Comparison of ENCODE assay signal across 29 mouse cellular contexts in the genomic region with DNA sequence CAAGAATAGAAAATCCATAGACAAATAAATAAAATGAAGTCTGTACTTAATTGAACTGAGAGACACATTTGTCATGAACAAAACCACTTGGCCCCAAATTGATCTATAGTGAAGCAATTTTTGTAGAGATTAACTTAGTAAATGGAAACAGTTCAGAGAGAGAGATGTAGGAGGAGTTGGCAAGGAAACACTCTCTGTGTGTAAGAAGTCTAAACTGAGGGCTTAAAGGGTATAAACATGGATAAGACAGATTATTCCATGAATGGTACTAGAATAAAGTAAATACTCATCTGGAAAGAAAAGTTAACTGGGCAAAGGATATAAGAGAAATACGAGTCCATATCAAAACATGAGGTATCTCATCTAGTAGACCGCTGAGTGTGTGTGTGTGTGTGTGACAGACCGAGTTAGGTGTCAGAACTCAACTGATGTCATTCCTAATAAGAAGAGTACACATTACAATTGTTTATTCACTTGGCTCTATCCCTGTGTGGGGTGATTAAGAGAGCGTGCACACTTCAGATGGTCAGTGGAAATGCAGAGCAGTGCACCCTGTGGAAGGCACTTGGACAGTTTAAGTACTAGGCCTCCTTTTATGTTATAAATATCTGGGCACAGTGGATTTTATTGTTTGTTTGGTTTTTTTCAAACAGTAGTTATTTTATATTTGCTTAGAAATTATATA. TPM values are rescaled to one million over a fixed set of nuclear protein-coding genes. Genes with fewer than 3 reads are reported as not detected.
DNase-seq lines count a peak whose midpoint lies in the region; ATAC-seq and TF ChIP-seq lines count a peak whose summit lies in the region.
"Had no signal": no experiment of that assay in that cellular context is flagged by ENCODE, and none has a peak within 500 bp of the region (broad histone marks: within the 10 kb centered on the region; RNA-seq: fewer than 3 reads in every experiment).

No protein-coding gene starts in this region.

- WGBS in lung, embryonic 14.5 days = 70% methylated on average over 4 of the region's 4 CpGs
- WGBS in lung, postnatal 0 days = 62% methylated on average over 4 of the region's 4 CpGs
- WGBS in midbrain, embryonic 11.5 days = 91% methylated on average over 4 of the region's 4 CpGs
- WGBS in midbrain, embryonic 16.5 days = 93% methylated on average over 4 of the region's 4 CpGs
- WGBS in stomach, postnatal 0 days = 36% methylated on average over 4 of the region's 4 CpGs

- TF ChIP-seq EP300 in lung, postnatal 0 days (IDR thresholded peaks at IDR 0.05) = no peak
- no peak for TF ChIP-seq EP300 in stomach, postnatal 0 days (optimal IDR thresholded peaks at IDR 0.05)

- H3K27ac ChIP-seq in lung, embryonic 14.5 days (ENCODE audit: low read depth) = no peak overlapping the region
- no peak overlapping the region for H3K27ac ChIP-seq in lung, postnatal 0 days (ENCODE audit: low read length)
- H3K27ac ChIP-seq in midbrain, embryonic 11.5 days (ENCODE audit: low read depth, low read length) = no peak overlapping the region
- no peak overlapping the region for H3K27ac ChIP-seq in midbrain, embryonic 16.5 days (ENCODE audit: low read length)
- H3K27ac ChIP-seq in stomach, postnatal 0 days (replicated peaks) = no peak overlapping the region
- H3K27ac ChIP-seq: embryonic facial prominence, embryonic 10.5 days; embryonic facial prominence, embryonic 12.5 days; forebrain, embryonic 10.5 days; forebrain, embryonic 12.5 days had no signal

- no peak overlapping the region for H3K4me3 ChIP-seq in lung, embryonic 14.5 days (ENCODE audit: low read depth, low read length)
- H3K4me3 ChIP-seq in lung, postnatal 0 days (ENCODE audit: low read depth, low read length) = no peak overlapping the region
- no peak overlapping the region for H3K4me3 ChIP-seq in midbrain, embryonic 11.5 days (ENCODE audit: low read depth, low read length)
- no peak overlapping the region for H3K4me3 ChIP-seq in midbrain, embryonic 16.5 days (ENCODE audit: low read depth, low read length)
- no peak overlapping the region for H3K4me3 ChIP-seq in stomach, postnatal 0 days (ENCODE audit: low read depth, low read length)
- H3K4me3 ChIP-seq: embryonic facial prominence, embryonic 10.5 days; embryonic facial prominence, embryonic 12.5 days; forebrain, embryonic 10.5 days; forebrain, embryonic 12.5 days had no signal

- H3K4me2 ChIP-seq in lung, embryonic 14.5 days = no peak overlapping the region
- H3K4me2 ChIP-seq in lung, postnatal 0 days (replicated peaks; ENCODE audit: low read depth, low read length) = no peak overlapping the region
- H3K4me2 ChIP-seq in midbrain, embryonic 11.5 days = no peak overlapping the region
- no peak overlapping the region for H3K4me2 ChIP-seq in midbrain, embryonic 16.5 days (ENCODE audit: low read length)
- no peak overlapping the region for H3K4me2 ChIP-seq in stomach, postnatal 0 days (replicated peaks; ENCODE audit: low read depth)
- H3K4me2 ChIP-seq: embryonic facial prominence, embryonic 12.5 days; forebrain, embryonic 12.5 days had no signal

- H3K27me3 ChIP-seq in lung, embryonic 14.5 days (ENCODE audit: insufficient read depth, low read length) = no peaks in the 10 kb centered on the region
- no peaks in the 10 kb centered on the region for H3K27me3 ChIP-seq in lung, postnatal 0 days (replicated peaks; ENCODE audit: insufficient read depth, low read length)
- H3K27me3 ChIP-seq in midbrain, embryonic 11.5 days (ENCODE audit: control insufficient read depth, insufficient read depth, low read length) = no peaks in the 10 kb centered on the region
- no peaks in the 10 kb centered on the region for H3K27me3 ChIP-seq in midbrain, embryonic 16.5 days (ENCODE audit: control insufficient read depth, insufficient read depth, low read depth, low read length)
- no peaks in the 10 kb centered on the region for H3K27me3 ChIP-seq in stomach, postnatal 0 days (ENCODE audit: control insufficient read depth, insufficient read depth, low read length)
- H3K27me3 ChIP-seq: CH12.LX; embryonic facial prominence, embryonic 12.5 days; forebrain, embryonic 12.5 days; Patski had no signal

- ATAC-seq in lung, embryonic 14.5 days (ENCODE audit: insufficient read depth) = 0 out of 2 replicates have a peak, but pooled peaks have one; percentile 24
- ATAC-seq in lung, postnatal 0 days = peak; percentile 68
- no peak for ATAC-seq in midbrain, embryonic 11.5 days (ENCODE audit: low FRiP score)
- ATAC-seq in midbrain, embryonic 16.5 days = no peak
- 0 out of 2 replicates have a peak, but pooled peaks have one; percentile 51 for ATAC-seq in stomach, postnatal 0 days (ENCODE audit: low FRiP score, low TSS enrichment)
- ATAC-seq: activated CD4-positive, CD25-positive, alpha-beta regulatory T cell, adult 4 months; CD4-positive, CD25-positive, alpha-beta regulatory T cell, adult 4 months; forebrain, embryonic 14.5 days; forebrain, embryonic 16.5 days; Patski had no signal

- DNase-seq in lung, embryonic 14.5 days = no peak
- DNase-seq in lung, postnatal 36 days = no peak
- DNase-seq in lung, postnatal 0 days (ENCODE audit: low spot score) = peak; percentile 11
- DNase-seq in lung, postnatal 14 days = no peak
- peak; percentile 39 for DNase-seq in midbrain, embryonic 11.5 days (ENCODE audit: low spot score, missing footprints)
- DNase-seq in stomach, postnatal 0 days (ENCODE audit: low spot score) = no peak
- DNase-seq in embryo, embryonic 9.5 days (ENCODE audit: extremely low spot score) = no peak
- DNase-seq: adrenal gland, adult 8-10 months; adrenal gland, postnatal 14 days; adrenal gland, postnatal 36 days; B cell, adult 2 months; cerebellum, adult 11-12 months; cerebellum, adult 2 months; cerebellum, adult 9-10 months; cerebellum, postnatal 14 days; cerebellum, postnatal 36 days; embryo, embryonic 11 days had no signal

- H3K9ac ChIP-seq in lung, embryonic 14.5 days = no peak overlapping the region
- H3K9ac ChIP-seq in lung, postnatal 0 days (replicated peaks; ENCODE audit: low read depth) = no peak overlapping the region
- no peak overlapping the region for H3K9ac ChIP-seq in midbrain, embryonic 11.5 days (ENCODE audit: low read length)
- H3K9ac ChIP-seq in midbrain, embryonic 16.5 days (ENCODE audit: low read depth, low read length) = no peak overlapping the region
- H3K9ac ChIP-seq in stomach, postnatal 0 days (ENCODE audit: low read length) = no peak overlapping the region
- H3K9ac ChIP-seq: embryonic facial prominence, embryonic 12.5 days; forebrain, embryonic 12.5 days had no signal

- no peaks in the 10 kb centered on the region for H3K9me3 ChIP-seq in lung, embryonic 14.5 days (ENCODE audit: low read depth, low read length)
- H3K9me3 ChIP-seq in lung, postnatal 0 days (ENCODE audit: low read length) = no peaks in the 10 kb centered on the region
- no peaks in the 10 kb centered on the region for H3K9me3 ChIP-seq in midbrain, embryonic 11.5 days (ENCODE audit: control insufficient read depth, low read length)
- no peaks in the 10 kb centered on the region for H3K9me3 ChIP-seq in midbrain, embryonic 16.5 days (replicated peaks; ENCODE audit: control insufficient read depth, low read length, poor library complexity, severe bottlenecking)
- H3K9me3 ChIP-seq in stomach, postnatal 0 days (ENCODE audit: control insufficient read depth, low read length) = no peaks in the 10 kb centered on the region
- H3K9me3 ChIP-seq: embryonic facial prominence, embryonic 10.5 days; embryonic facial prominence, embryonic 12.5 days; forebrain, embryonic 10.5 days; forebrain, embryonic 12.5 days; G1E had no signal

- no peak for TF ChIP-seq CTCF in lung, embryonic 14.5 days (IDR thresholded peaks at IDR 0.05; ENCODE audit: low read depth)
- no peak for TF ChIP-seq CTCF in lung, postnatal 0 days (IDR thresholded peaks at IDR 0.05)
- no peak for TF ChIP-seq CTCF in stomach, postnatal 0 days (IDR thresholded peaks at IDR 0.05; ENCODE audit: low read depth)

- peaks cover 91% of the 10 kb centered on the region for H3K36me3 ChIP-seq in lung, embryonic 14.5 days (ENCODE audit: insufficient read depth)
- peaks cover 59% of the 10 kb centered on the region for H3K36me3 ChIP-seq in lung, postnatal 0 days (ENCODE audit: insufficient read depth, low read length)
- peaks cover 11% of the 10 kb centered on the region; the same call in 1 of the 2 replicates for H3K36me3 ChIP-seq in midbrain, embryonic 11.5 days (ENCODE audit: control insufficient read depth, insufficient read depth, low read length)
- H3K36me3 ChIP-seq in midbrain, embryonic 16.5 days (ENCODE audit: control insufficient read depth, insufficient read depth, low read length) = peaks cover 26% of the 10 kb centered on the region
- peaks cover 13% of the 10 kb centered on the region for H3K36me3 ChIP-seq in stomach, postnatal 0 days (ENCODE audit: control insufficient read depth, insufficient read depth, low read length)

- no peaks in the 10 kb centered on the region for H3K4me1 ChIP-seq in lung, embryonic 14.5 days (ENCODE audit: insufficient read depth)
- H3K4me1 ChIP-seq in lung, postnatal 0 days (ENCODE audit: insufficient read depth, low read depth, low read length) = no peaks in the 10 kb centered on the region
- H3K4me1 ChIP-seq in midbrain, embryonic 11.5 days (ENCODE audit: control insufficient read depth, insufficient read depth, low read length) = no peaks in the 10 kb centered on the region
- H3K4me1 ChIP-seq in midbrain, embryonic 16.5 days (ENCODE audit: control insufficient read depth, insufficient read depth, low read length) = no peaks in the 10 kb centered on the region
- no peaks in the 10 kb centered on the region for H3K4me1 ChIP-seq in stomach, postnatal 0 days (replicated peaks; ENCODE audit: control insufficient read depth, insufficient read depth)
- H3K4me1 ChIP-seq: embryonic facial prominence, embryonic 10.5 days; embryonic facial prominence, embryonic 12.5 days; forebrain, embryonic 10.5 days; forebrain, embryonic 12.5 days had no signal

RNA-seq across cellular contexts. Expression of a gene that starts 36.9 kb away (rescaled TPM):
- polyA plus RNA-seq in lung, embryonic 14.5 days (2014; fragmentation: Nextera tagmentation; extraction: Ambion mirVana) = 159 and 164 TPM in 2 replicates
- 162 and 170 TPM in 2 replicates for polyA plus RNA-seq in lung, postnatal 0 days (2015; fragmentation: Nextera tagmentation; extraction: Ambion mirVana)
- 135 and 153 TPM in 2 replicates for polyA plus RNA-seq in midbrain, embryonic 11.5 days (2014; fragmentation: Nextera tagmentation; extraction: Ambion mirVana)
- polyA plus RNA-seq in midbrain, embryonic 16.5 days (2015; fragmentation: Nextera tagmentation; extraction: Ambion mirVana) = 112 and 115 TPM in 2 replicates
- polyA plus RNA-seq in stomach, postnatal 0 days (2015; fragmentation: Nextera tagmentation; extraction: Ambion mirVana) = 145 and 151 TPM in 2 replicates

RNA-seq across cellular contexts. Expression of a gene that starts 37.8 kb away (rescaled TPM):
- polyA plus RNA-seq in lung, embryonic 14.5 days (2014; fragmentation: Nextera tagmentation; extraction: Ambion mirVana) = 20.1 and 20.7 TPM in 2 replicates
- polyA plus RNA-seq in lung, postnatal 0 days (2015; fragmentation: Nextera tagmentation; extraction: Ambion mirVana) = 8.7 and 9.2 TPM in 2 replicates
- 27.6 and 31.5 TPM in 2 replicates for polyA plus RNA-seq in midbrain, embryonic 11.5 days (2014; fragmentation: Nextera tagmentation; extraction: Ambion mirVana)
- 17.2 and 29.7 TPM in 2 replicates for polyA plus RNA-seq in midbrain, embryonic 16.5 days (2015; fragmentation: Nextera tagmentation; extraction: Ambion mirVana)
- 28.8 and 35.9 TPM in 2 replicates for polyA plus RNA-seq in stomach, postnatal 0 days (2015; fragmentation: Nextera tagmentation; extraction: Ambion mirVana)

Comparison
In these comparisons a context has a peak if more than half of its experiments do, and no peak if none do; other contexts are left out.
1. DNase-seq: peak in lung, postnatal 0 days (single experiment) and midbrain, embryonic 11.5 days (single experiment); none in lung, embryonic 14.5 days (single experiment), lung, postnatal 36 days (single experiment), lung, postnatal 14 days (single experiment), stomach, postnatal 0 days (single experiment) and embryo, embryonic 9.5 days (single experiment).
2. ATAC-seq: peak in lung, embryonic 14.5 days (single experiment), lung, postnatal 0 days (single experiment) and stomach, postnatal 0 days (single experiment); none in midbrain, embryonic 11.5 days (single experiment) and midbrain, embryonic 16.5 days (single experiment).